Mouse (Mus musculus) embryonic facial prominence, embryonic 10.5 days (tissue): ENCODE results near the gene Atp6v1f. TPM values are rescaled to one million over a fixed set of nuclear protein-coding genes. Genes with fewer than 3 reads are reported as not detected.

Experiments used
- DNase-seq: peaks from one replicate; pipeline ENCODE4 v3.0.0-alpha.2; 2017; ENCODE audit warnings: low spot score
- H3K27ac ChIP-seq: fragments of 300-500 bp; sonication (generic); replicated peaks from 2 replicates; pipeline ENCODE4 v1.5.1; 2016; ENCODE audit warnings: mild to moderate bottlenecking
- H3K27me3 ChIP-seq: fragments of 300-500 bp; sonication (generic); replicated peaks from 2 replicates; pipeline ENCODE4 v1.6.1; 2016; ENCODE audit warnings: low read depth, mild to moderate bottlenecking; ENCODE audit not compliant: poor library complexity, severe bottlenecking
- H3K36me3 ChIP-seq: fragments of 300-500 bp; sonication (generic); replicated peaks from 2 replicates; pipeline ENCODE4 v1.6.1; 2016; ENCODE audit warnings: mild to moderate bottlenecking, moderate library complexity
- H3K4me1 ChIP-seq: fragments of 300-500 bp; sonication (generic); 2 replicates; pipeline ENCODE4 v1.6.1; 2016
- H3K4me3 ChIP-seq: fragments of 300-500 bp; sonication (generic); 2 replicates; pipeline ENCODE4 v1.5.1; 2016; ENCODE audit warnings: mild to moderate bottlenecking, moderate library complexity
- H3K9me3 ChIP-seq: fragments of 300-500 bp; sonication (generic); 2 replicates; pipeline ENCODE4 v1.6.1; 2016; ENCODE audit warnings: mild to moderate bottlenecking
- WGBS: fragments of 180-500 bp; shearing (Covaris S2); methylation state at CpG from one replicate; pipeline ENCODE4 v1.1.7; 2016; 5-methylcytosine and 5-hydroxymethylcytosine counted together
- polyA plus RNA-seq: library from polyadenylated mRNA; unstranded; fragments of >200 nt; fragmentation: Nextera tagmentation; extraction: Ambion mirVana; gene quantifications from 2 replicates; pipeline ENCODE4 v1.2.1, GENCODE M21; 2016

Gene Atp6v1f
- polyA plus RNA-seq, 1 experiment from 2014 or later = 207 TPM

GRCm38 (mm10) chr6:29434911-29435691 is 32.4 kb upstream of the Atp6v1f start:
- H3K4me1 ChIP-seq = peaks cover 72% of the 10 kb centered on the region
- peak overlapping the region; percentile 78 for H3K27ac ChIP-seq
- no peaks in the 10 kb centered on the region for H3K9me3 ChIP-seq
- H3K36me3 ChIP-seq = peaks cover 5% of the 10 kb centered on the region; the same call in 1 of the 2 replicates
- peak overlapping the region; percentile 64 for H3K4me3 ChIP-seq
- peak; percentile 68 for DNase-seq
- peaks cover 65% of the 10 kb centered on the region for H3K27me3 ChIP-seq
- 3% methylated on average over 13 of the region's 13 CpGs for WGBS

- peak; percentile 55 for DNase-seq
- Histone ChIP-seq H3K9me3 (no peaks in the 10 kb centered on the region), H3K27ac (peak overlapping the region; percentile 78), H3K36me3 (peaks cover 6% of the 10 kb centered on the region; the same call in 1 of the 2 replicates), H3K4me3 (peak overlapping the region; percentile 64), H3K4me1 (peaks cover 66% of the 10 kb centered on the region), H3K27me3 (peaks cover 56% of the 10 kb centered on the region)
- 12% methylated on average over 6 of the region's 6 CpGs for WGBS
Measured at GRCm38 (mm10) chr6:29435940-29436451, 31.5 kb upstream of the Atp6v1f start.

DNA sequence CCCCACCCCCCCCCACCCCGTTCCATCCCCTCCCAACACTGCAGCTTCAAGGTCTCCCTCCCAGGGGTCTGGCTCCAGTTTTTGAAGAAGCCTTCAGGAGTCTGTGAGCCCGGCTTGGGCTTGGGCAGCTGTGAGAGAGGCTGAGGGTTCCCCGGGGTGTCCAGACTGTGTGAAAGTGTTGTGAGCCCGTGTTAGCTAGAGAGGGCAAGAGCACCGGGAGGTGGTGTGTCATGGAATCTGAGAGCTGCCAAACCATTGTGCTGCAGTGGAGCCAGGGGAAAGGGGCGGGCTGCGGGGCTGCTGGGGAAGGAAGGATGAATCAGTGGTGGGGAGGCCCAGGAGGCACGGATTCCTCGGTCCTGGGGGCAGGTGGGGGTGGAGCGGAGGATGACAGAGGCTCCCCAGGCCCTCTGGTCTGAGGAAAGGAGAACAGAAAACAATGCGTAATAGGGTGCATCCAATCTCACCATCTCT is 31.0 kb upstream of the Atp6v1f start:
- peaks cover 6% of the 10 kb centered on the region; the same call in 1 of the 2 replicates for H3K36me3 ChIP-seq
- peaks cover 61% of the 10 kb centered on the region for H3K4me1 ChIP-seq
- peaks cover 51% of the 10 kb centered on the region for H3K27me3 ChIP-seq
- peak overlapping the region; percentile 64 for H3K4me3 ChIP-seq
- H3K9me3 ChIP-seq = no peaks in the 10 kb centered on the region
- peak; percentile 46 for DNase-seq
- H3K27ac ChIP-seq = peak overlapping the region; percentile 78
- 6% methylated on average over 11 of the region's 11 CpGs for WGBS

DNA sequence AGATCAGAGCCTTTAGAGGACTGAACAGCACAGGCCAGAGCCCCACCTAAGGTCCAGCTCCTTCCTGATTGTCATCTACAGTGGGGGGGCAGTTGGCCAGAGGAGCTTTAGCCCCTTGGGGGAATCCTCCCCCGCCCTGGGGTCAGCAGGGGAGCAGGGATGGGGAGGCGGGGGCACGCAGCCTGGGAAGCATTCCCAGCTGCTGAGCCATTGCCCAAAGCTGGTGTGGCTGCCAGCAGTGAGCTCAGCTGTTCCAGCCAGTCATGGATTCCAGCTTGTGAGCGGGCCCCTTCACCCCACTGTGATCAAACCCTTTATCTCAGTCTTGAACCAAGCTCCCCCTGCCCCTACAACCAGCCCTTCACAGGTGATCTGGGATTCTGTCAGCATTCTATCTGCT is 28.3 kb upstream of the Atp6v1f start:
- H3K36me3 ChIP-seq = peaks cover 20% of the 10 kb centered on the region; the same call in 1 of the 2 replicates
- H3K4me1 ChIP-seq = peaks cover 34% of the 10 kb centered on the region
- DNase-seq = no peak
- H3K27me3 ChIP-seq = peaks cover 23% of the 10 kb centered on the region
- H3K27ac ChIP-seq = no peak overlapping the region
- 73% methylated on average over 4 of the region's 4 CpGs for WGBS
- H3K9me3 ChIP-seq = no peaks in the 10 kb centered on the region
- no peak overlapping the region for H3K4me3 ChIP-seq

DNA sequence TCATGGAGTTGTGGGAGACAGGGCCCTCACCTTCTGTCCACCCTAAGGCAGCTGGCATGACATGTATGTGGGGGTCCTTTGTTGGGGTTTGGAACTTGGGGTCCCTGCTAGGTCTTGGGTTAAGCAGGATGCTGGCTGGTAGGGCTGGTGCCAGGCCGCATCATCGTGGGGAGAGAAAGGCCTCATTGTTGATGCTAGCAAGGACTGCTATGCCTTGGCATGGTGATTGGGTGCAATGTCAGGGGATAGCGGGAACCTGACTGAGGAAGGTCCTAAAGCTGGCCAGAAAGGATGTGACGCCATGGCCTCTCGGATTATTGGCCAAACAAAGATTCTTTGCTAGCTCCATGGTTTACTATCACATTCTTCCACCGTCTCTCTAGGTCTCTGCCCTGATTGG is 27.7 kb upstream of the Atp6v1f start:
- Histone ChIP-seq H3K4me3 (no peak overlapping the region), H3K9me3 (no peaks in the 10 kb centered on the region), H3K27ac (no peak overlapping the region), H3K36me3 (peaks cover 23% of the 10 kb centered on the region; the same call in 1 of the 2 replicates), H3K27me3 (peaks cover 18% of the 10 kb centered on the region), H3K4me1 (peaks cover 29% of the 10 kb centered on the region)
- 89% methylated on average over 6 of the region's 6 CpGs for WGBS
- DNase-seq = no peak

GRCm38 (mm10) chr6:29444773-29445172 is 22.7 kb upstream of the Atp6v1f start:
- no peak overlapping the region for H3K4me3 ChIP-seq
- H3K27me3 ChIP-seq = no peaks in the 10 kb centered on the region
- DNase-seq = peak; percentile 47
- H3K9me3 ChIP-seq = no peaks in the 10 kb centered on the region
- H3K36me3 ChIP-seq = peaks cover 60% of the 10 kb centered on the region
- no peaks in the 10 kb centered on the region for H3K4me1 ChIP-seq
- H3K27ac ChIP-seq = no peak overlapping the region
- WGBS = 74% methylated on average over 11 of the region's 11 CpGs

DNA sequence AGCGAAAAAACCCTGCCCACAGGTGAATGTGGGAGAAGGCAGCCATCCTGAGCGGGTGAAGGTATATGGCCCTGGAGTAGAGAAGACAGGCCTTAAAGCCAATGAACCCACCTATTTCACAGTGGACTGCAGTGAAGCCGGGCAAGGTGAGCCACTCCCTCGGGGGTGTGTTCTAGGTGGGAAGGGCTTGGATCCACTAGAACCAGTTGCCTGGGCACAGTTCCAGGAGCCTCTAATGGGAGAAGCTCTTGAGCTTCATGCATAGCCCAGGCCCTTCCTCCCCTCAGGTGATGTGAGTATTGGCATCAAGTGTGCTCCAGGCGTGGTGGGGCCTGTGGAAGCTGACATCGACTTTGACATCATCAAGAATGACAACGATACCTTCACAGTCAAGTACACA is 22.2 kb upstream of the Atp6v1f start:
- peaks cover 58% of the 10 kb centered on the region for H3K36me3 ChIP-seq
- DNase-seq = no peak
- H3K9me3 ChIP-seq = no peaks in the 10 kb centered on the region
- no peaks in the 10 kb centered on the region for H3K27me3 ChIP-seq
- H3K4me1 ChIP-seq = no peaks in the 10 kb centered on the region
- H3K4me3 ChIP-seq = no peak overlapping the region
- no peak overlapping the region for H3K27ac ChIP-seq
- 94% methylated on average over 7 of the region's 7 CpGs for WGBS

DNA sequence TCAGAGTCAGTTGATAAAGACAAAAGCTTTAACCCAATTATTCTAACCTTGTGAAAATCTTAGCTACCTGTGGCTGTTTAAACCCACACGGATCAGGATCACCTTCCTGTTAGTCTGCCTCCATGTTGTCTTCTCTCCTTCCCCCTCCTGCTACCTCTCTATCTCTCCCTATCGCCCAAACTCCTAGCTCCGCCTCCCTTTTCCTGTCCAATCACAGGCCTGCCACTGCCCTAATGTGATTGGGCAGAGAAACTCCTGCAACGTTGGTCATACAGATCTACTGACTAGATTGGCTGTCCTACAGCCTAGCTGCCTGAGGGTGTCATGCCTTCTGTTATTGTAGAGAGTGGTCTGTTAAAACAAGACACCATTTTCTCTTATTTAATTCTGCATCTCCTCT is 17.7 kb upstream of the Atp6v1f start:
- no peaks in the 10 kb centered on the region for H3K27me3 ChIP-seq
- H3K9me3 ChIP-seq = no peaks in the 10 kb centered on the region
- no peak for DNase-seq
- H3K4me1 ChIP-seq = no peaks in the 10 kb centered on the region
- peaks cover 65% of the 10 kb centered on the region for H3K36me3 ChIP-seq
- H3K27ac ChIP-seq = no peak overlapping the region
- H3K4me3 ChIP-seq = no peak overlapping the region
- 39% methylated on average over 4 of the region's 4 CpGs for WGBS

DNA sequence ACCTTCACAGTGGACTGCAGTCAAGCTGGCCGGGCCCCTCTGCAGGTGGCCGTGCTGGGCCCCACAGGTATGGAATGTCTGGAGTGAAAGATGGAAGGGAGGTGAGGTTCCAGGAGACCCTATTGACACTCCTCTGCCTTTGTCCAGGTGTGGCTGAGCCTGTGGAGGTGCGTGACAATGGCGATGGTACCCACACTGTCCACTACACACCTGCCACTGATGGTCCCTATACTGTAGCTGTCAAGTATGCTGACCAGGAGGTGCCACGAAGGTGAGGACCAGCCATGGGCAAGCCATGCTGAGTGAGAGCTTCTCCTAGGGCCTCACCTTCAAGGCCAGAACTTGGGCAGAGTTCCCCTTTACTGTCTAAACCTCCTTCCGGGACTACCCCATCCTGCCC is 16.9 kb upstream of the Atp6v1f start:
- H3K4me3 ChIP-seq = no peak overlapping the region
- H3K36me3 ChIP-seq = peaks cover 67% of the 10 kb centered on the region
- no peaks in the 10 kb centered on the region for H3K27me3 ChIP-seq
- 96% methylated on average over 6 of the region's 6 CpGs for WGBS
- no peaks in the 10 kb centered on the region for H3K9me3 ChIP-seq
- no peak overlapping the region for H3K27ac ChIP-seq
- DNase-seq = no peak
- no peaks in the 10 kb centered on the region for H3K4me1 ChIP-seq

GRCm38 (mm10) chr6:29461502-29461901 is 6.0 kb upstream of the Atp6v1f start:
- Histone ChIP-seq H3K36me3 (peaks cover 32% of the 10 kb centered on the region; the same call in 1 of the 2 replicates), H3K4me1 (no peaks in the 10 kb centered on the region), H3K27me3 (no peaks in the 10 kb centered on the region), H3K27ac (no peak overlapping the region), H3K4me3 (no peak overlapping the region), H3K9me3 (no peaks in the 10 kb centered on the region)
- DNase-seq = no peak
- WGBS = 67% methylated on average over 7 of the region's 7 CpGs

GRCm38 (mm10) chr6:29463388-29463787 is 4.1 kb upstream of the Atp6v1f start:
- Histone ChIP-seq H3K36me3 (peaks cover 18% of the 10 kb centered on the region; the same call in 1 of the 2 replicates), H3K9me3 (no peaks in the 10 kb centered on the region), H3K4me3 (no peak overlapping the region), H3K27ac (no peak overlapping the region), H3K27me3 (no peaks in the 10 kb centered on the region), H3K4me1 (peaks cover 5% of the 10 kb centered on the region)
- 79% methylated on average over 3 of the region's 3 CpGs for WGBS
- no peak for DNase-seq

DNA sequence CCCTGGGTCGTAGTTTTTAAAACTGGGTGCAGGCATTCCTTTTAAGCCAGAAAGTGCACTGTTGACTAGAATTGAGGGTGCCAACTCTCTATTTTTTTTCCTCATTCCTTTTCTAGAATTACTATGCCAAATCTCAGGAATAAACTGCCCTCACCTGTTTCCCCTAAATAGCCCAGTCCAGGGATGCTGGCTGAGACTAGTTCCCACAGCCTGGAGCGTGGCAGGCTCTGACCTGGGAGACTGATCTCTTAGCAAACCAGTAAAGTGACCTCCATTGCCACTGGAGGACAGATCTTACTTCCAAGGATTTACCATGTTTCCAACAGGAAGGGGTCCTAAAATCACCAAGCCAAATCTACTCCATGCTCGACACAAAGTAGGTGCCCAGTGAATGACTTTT is 1.3 kb downstream of the Atp6v1f start:
- Histone ChIP-seq H3K4me3 (peak overlapping the region; percentile 81), H3K4me1 (peaks cover 16% of the 10 kb centered on the region), H3K9me3 (no peaks in the 10 kb centered on the region), H3K36me3 (peaks cover 27% of the 10 kb centered on the region), H3K27ac (no peak overlapping the region), H3K27me3 (no peaks in the 10 kb centered on the region; the same call in 1 of the 2 replicates)
- WGBS = 90% methylated on average over 3 of the region's 3 CpGs
- DNase-seq = no peak

GRCm38 (mm10) chr6:29471137-29471536 is 3.6 kb downstream of the Atp6v1f start, which contains the start of gene Atp6v1fnb:
Atp6v1fnb (plus strand) TSS chr6:29471437.
- H3K4me1 ChIP-seq = peaks cover 26% of the 10 kb centered on the region
- no peaks in the 10 kb centered on the region for H3K9me3 ChIP-seq
- no peak within 1 kb of the TSS for H3K4me3 ChIP-seq
- peaks cover 27% of the 10 kb centered on the region for H3K36me3 ChIP-seq
- DNase-seq = no peak
- WGBS = 96% methylated on average over 4 of the region's 4 CpGs
- peaks cover 13% of the 10 kb centered on the region for H3K27me3 ChIP-seq
- no peak within 1 kb of the TSS for H3K27ac ChIP-seq
